Mouse (Mus musculus) cortical plate, adult 2 months (tissue): ENCODE results near the gene Ptafr.

Experiments
- CTCF ChIP-seq: fragments of 200-500 bp; IDR thresholded peaks from 2 replicates; pipeline ENCODE4 v1.5.1; 2011; ENCODE audit warnings: mild to moderate bottlenecking, control low read depth, low read length; ENCODE audit not compliant: insufficient read depth; ENCODE audit errors: extremely low read depth
- POLR2A ChIP-seq: fragments of 200-500 bp; IDR thresholded peaks from 2 replicates; pipeline ENCODE4 v1.6.1; 2011; ENCODE audit warnings: mild to moderate bottlenecking, low read length, control low read depth; ENCODE audit not compliant: insufficient read depth; ENCODE audit errors: extremely low read depth

DNA sequence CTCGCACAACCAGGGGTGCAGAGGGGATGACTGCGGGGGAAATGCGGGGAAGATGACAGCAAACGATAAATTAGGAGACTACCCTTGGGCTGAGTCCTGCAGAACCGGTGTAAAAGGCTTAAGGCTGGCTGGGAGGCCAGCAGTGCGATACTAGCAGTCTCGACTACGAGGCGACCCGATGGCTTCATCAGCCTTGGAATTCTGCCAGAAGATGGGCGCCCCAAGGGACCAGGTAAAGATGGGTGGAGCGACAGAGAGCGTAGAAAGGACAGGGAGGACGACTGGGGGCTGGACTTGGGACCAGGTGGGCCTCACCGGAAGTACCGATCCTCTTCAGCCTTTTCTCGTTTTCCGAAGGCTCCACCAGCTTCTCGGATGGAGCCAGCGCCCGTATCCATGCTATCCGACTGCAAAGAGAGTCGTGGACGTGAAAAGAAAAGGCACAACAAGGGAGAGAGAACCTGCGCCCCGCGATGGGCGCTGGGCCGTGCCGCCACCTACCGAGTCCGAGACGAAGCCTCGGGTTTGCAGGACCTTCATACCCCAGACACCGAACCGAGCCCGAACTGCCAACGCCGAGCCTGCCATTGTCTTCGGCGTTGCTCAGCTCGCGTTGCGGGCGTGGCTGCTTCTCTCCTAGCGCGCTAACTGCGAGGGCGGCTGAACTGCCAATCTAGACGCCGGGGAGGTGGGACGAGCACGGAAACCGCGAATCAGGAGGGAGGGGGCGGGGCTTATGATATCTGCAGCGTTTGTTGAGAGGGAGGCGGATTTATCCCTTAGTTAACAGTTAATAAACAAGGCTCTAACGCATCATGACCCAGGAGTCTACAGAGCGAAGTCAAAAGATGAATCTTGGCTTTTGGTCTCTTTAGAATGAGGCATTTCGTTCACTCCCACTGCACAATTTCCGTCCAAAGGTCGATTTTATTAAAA lies 30.6 kb upstream of the Ptafr start, which contains the start of gene Atpif1:
- TF ChIP-seq CTCF (no peak), POLR2A (peak; percentile 91)
